Mouse (Mus musculus): Measurements from ENCODE around the gene Cxxc4.

The Cxxc4 gene

GRCm38 (mm10) chr3:134243850-134244247 lies 7.6 kb downstream of the Cxxc4 start:
- DNase-seq (ENCODE audit: low spot score in 2 of 2) = no peak

- DNase-seq (ENCODE audit: low spot score in 2 of 2) = no peak
Observed at GRCm38 (mm10) chr3:134254221-134254620, 17.9 kb downstream of the Cxxc4 start.

- DNase-seq (ENCODE audit: low spot score in 2 of 2) = no peak
Observed at GRCm38 (mm10) chr3:134258715-134259114, 22.4 kb downstream of the Cxxc4 start.

GRCm38 (mm10) chr3:134259300-134259699 lies 23.0 kb downstream of the Cxxc4 start:
- DNase-seq (ENCODE audit: low spot score in 2 of 2) = no peak

GRCm38 (mm10) chr3:134279655-134280054 lies 43.4 kb downstream of the Cxxc4 start:
- no peak for DNase-seq (ENCODE audit: low spot score in 2 of 2)

- DNase-seq (ENCODE audit: low spot score in 2 of 2) = no peak
Observed at GRCm38 (mm10) chr3:134281527-134282370, 45.5 kb downstream of the Cxxc4 start.

- no peak for DNase-seq (ENCODE audit: low spot score in 2 of 2)
Observed at GRCm38 (mm10) chr3:134295217-134295616, 58.9 kb downstream of the Cxxc4 start.

- DNase-seq (ENCODE audit: low spot score in 2 of 2) = no peak
Observed at GRCm38 (mm10) chr3:134302681-134303491, 66.6 kb downstream of the Cxxc4 start.

- no peak for DNase-seq (ENCODE audit: low spot score in 2 of 2)
Observed at GRCm38 (mm10) chr3:134303492-134303808, 67.2 kb downstream of the Cxxc4 start.

- no peak for DNase-seq (ENCODE audit: low spot score in 2 of 2)
Observed at GRCm38 (mm10) chr3:134306507-134306906, 70.2 kb downstream of the Cxxc4 start.

- no peak for DNase-seq (ENCODE audit: low spot score in 2 of 2)
Observed at GRCm38 (mm10) chr3:134307801-134308200, 71.5 kb downstream of the Cxxc4 start.
